Mouse (Mus musculus): Measurements from ENCODE around the gene Fgfr2.

DNA sequence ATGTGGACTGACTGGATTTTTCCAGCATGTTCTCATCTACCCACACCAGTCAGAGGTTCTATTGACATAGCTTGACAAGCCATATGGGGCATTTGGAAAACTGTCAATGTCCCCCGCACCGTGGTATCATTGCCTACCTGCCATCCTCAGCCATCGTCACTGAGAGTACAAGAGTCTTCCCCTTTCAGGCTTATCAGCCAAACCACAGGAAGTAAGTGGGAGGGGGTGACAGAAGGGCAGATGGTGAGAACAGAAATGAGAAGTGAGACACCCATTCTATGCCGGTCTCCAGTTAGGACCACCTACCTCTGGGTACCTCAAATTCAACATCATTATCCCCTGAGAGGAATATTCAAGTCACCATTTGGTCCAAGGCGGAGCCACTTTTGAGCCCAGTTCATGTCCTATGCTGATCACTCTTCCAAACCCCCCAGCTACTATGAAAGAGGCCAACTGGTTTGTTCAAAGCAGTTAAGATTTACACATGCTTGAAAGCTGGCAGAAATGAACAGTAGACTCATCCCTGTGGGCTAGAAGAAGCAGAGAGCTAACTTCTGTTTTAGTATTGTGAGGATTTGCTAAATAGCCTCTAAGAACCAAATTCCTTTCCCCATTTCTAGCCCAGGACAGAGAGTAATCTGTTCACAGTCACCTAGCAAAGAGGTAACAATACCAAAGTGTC lies 757.3 kb downstream of the Fgfr2 start:
- no peak for TF ChIP-seq CTCF (IDR thresholded peaks at IDR 0.05; ENCODE audit: borderline replicate concordance, insufficient read depth, low read length)
- TF ChIP-seq POLR2A (IDR thresholded peaks at IDR 0.05; ENCODE audit: low read depth, low read length): no peak
